Mouse (Mus musculus) forebrain, embryonic 15.5 days (tissue): ENCODE results near the gene Fcer2a. TPM values are rescaled to one million over a fixed set of nuclear protein-coding genes. Genes with fewer than 3 reads are reported as not detected.
A peak's percentile ranks its signal among the peaks of the same experiment; 100 is the strongest.

Experiments used
- ATAC-seq: fragments of 200-750 bp; cut with Nextera tagmentation; replicated peaks from 2 replicates; pipeline ENCODE4 v1.8.0; 2017; ENCODE audit warnings: mild to moderate bottlenecking, moderate TSS enrichment, moderate library complexity
- H3K27ac ChIP-seq: fragments of 300-500 bp; sonication (generic); replicated peaks from 2 replicates; pipeline ENCODE4 v1.5.1; 2015; ENCODE audit warnings: mild to moderate bottlenecking, inconsistent platforms
- H3K27me3 ChIP-seq: fragments of 300-500 bp; sonication (generic); 2 replicates; pipeline ENCODE4 v1.6.1; 2015; ENCODE audit warnings: inconsistent platforms
- H3K36me3 ChIP-seq: fragments of 300-500 bp; sonication (generic); 2 replicates; pipeline ENCODE4 v1.6.1; 2015; ENCODE audit warnings: mild to moderate bottlenecking, inconsistent platforms
- H3K4me1 ChIP-seq: fragments of 300-500 bp; sonication (generic); 2 replicates; pipeline ENCODE4 v1.6.1; 2015; ENCODE audit warnings: inconsistent platforms
- H3K4me2 ChIP-seq: fragments of 300-500 bp; sonication (generic); replicated peaks from 2 replicates; pipeline ENCODE4 v1.6.1; 2015; ENCODE audit warnings: mild to moderate bottlenecking, inconsistent platforms
- H3K4me3 ChIP-seq: fragments of 300-500 bp; sonication (generic); 2 replicates; pipeline ENCODE4 v1.5.1; 2015; ENCODE audit warnings: mild to moderate bottlenecking, inconsistent platforms
- H3K9ac ChIP-seq: fragments of 300-500 bp; sonication (generic); replicated peaks from 2 replicates; pipeline ENCODE4 v1.6.1; 2015; ENCODE audit warnings: mild to moderate bottlenecking, inconsistent platforms
- H3K9me3 ChIP-seq: fragments of 300-500 bp; sonication (generic); 2 replicates; pipeline ENCODE4 v1.6.1; 2016; ENCODE audit warnings: inconsistent platforms
- WGBS: fragments of 180-500 bp; shearing (Covaris S2); methylation state at CpG from one replicate; pipeline ENCODE4 v1.1.7; 2015; ENCODE audit warnings: mixed read lengths; 5-methylcytosine and 5-hydroxymethylcytosine counted together
- polyA plus RNA-seq: library from polyadenylated mRNA; unstranded; fragments of >200 nt; fragmentation: Nextera tagmentation; extraction: Ambion mirVana; gene quantifications from 2 replicates; pipeline ENCODE4 v1.2.1, GENCODE M21; 2015

The Fcer2a gene
- polyA plus RNA-seq, 1 experiment from 2014 or later: 0.47 TPM

DNA sequence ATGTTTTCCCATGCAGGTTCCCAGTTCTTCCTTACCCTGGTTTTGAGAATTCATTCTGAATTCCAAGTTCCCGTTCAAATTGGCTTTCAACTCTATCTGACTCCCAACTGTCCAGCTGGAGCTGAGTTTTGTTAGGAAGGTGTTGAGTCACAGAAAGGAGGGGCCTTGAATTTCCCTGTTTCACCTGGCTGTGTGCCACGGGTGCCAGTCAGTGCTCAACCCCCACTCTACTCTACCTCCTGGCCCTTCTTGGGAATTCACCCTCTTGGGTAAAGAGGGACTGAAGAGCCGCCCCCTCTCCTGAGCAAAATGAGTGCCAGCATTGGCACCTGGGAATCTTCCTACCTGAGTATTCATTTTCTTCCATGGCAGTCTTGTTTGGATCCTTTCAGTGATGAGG is 3.2 kb downstream of the Fcer2a start:
- H3K9me3 ChIP-seq: no peaks in the 10 kb centered on the region
- H3K27me3 ChIP-seq: no peaks in the 10 kb centered on the region
- H3K4me2 ChIP-seq: no peak overlapping the region
- ATAC-seq: no peak
- no peaks in the 10 kb centered on the region for H3K36me3 ChIP-seq
- WGBS: 71% methylated on average over 3 of the region's 3 CpGs
- no peak overlapping the region for H3K27ac ChIP-seq
- H3K4me1 ChIP-seq: no peaks in the 10 kb centered on the region
- H3K4me3 ChIP-seq: no peak overlapping the region
- no peak overlapping the region for H3K9ac ChIP-seq

GRCm38 (mm10) chr8:3687537-3687936 is 6.4 kb downstream of the Fcer2a start:
- Histone ChIP-seq H3K9ac (no peak overlapping the region), H3K36me3 (no peaks in the 10 kb centered on the region; the same call in 1 of the 2 replicates), H3K4me2 (no peak overlapping the region), H3K9me3 (no peaks in the 10 kb centered on the region), H3K27me3 (no peaks in the 10 kb centered on the region), H3K4me1 (no peaks in the 10 kb centered on the region), H3K4me3 (no peak overlapping the region), H3K27ac (no peak overlapping the region)
- no peak for ATAC-seq
- WGBS: 79% methylated on average over 6 of the region's 6 CpGs

- H3K4me2 ChIP-seq: no peak overlapping the region
- no peak overlapping the region for H3K27ac ChIP-seq
- no peaks in the 10 kb centered on the region for H3K9me3 ChIP-seq
- H3K4me1 ChIP-seq: peaks cover 2% of the 10 kb centered on the region; the same call in 1 of the 2 replicates
- H3K36me3 ChIP-seq: peaks cover 10% of the 10 kb centered on the region
- 83% methylated on average over 5 of the region's 5 CpGs for WGBS
- H3K4me3 ChIP-seq: no peak overlapping the region
- ATAC-seq: no peak
- H3K9ac ChIP-seq: no peak overlapping the region
- H3K27me3 ChIP-seq: no peaks in the 10 kb centered on the region
These were observed 8.6 kb downstream of the Fcer2a start for GRCm38 (mm10) chr8:3685422-3685821.

DNA sequence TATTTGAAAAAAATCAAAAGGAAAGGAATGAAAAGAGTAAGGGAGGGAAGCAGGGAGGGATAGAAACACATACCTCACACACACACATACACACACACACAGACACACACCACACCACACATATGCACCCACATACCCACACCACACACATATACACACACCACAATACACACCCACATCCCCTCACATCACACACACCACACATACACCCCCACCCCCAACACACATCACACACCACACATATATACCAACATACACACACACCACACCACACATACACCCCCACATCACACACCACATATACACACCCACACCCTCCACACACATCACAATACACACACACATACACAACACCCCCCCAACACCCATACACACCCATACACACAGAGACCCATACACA is 9.4 kb downstream of the Fcer2a start:
- Histone ChIP-seq H3K36me3 (peaks cover 19% of the 10 kb centered on the region), H3K4me1 (peaks cover 7% of the 10 kb centered on the region; the same call in 1 of the 2 replicates), H3K4me2 (no peak overlapping the region), H3K9ac (no peak overlapping the region), H3K27me3 (no peaks in the 10 kb centered on the region), H3K9me3 (no peaks in the 10 kb centered on the region), H3K27ac (no peak overlapping the region), H3K4me3 (no peak overlapping the region)
- no peak for ATAC-seq

DNA sequence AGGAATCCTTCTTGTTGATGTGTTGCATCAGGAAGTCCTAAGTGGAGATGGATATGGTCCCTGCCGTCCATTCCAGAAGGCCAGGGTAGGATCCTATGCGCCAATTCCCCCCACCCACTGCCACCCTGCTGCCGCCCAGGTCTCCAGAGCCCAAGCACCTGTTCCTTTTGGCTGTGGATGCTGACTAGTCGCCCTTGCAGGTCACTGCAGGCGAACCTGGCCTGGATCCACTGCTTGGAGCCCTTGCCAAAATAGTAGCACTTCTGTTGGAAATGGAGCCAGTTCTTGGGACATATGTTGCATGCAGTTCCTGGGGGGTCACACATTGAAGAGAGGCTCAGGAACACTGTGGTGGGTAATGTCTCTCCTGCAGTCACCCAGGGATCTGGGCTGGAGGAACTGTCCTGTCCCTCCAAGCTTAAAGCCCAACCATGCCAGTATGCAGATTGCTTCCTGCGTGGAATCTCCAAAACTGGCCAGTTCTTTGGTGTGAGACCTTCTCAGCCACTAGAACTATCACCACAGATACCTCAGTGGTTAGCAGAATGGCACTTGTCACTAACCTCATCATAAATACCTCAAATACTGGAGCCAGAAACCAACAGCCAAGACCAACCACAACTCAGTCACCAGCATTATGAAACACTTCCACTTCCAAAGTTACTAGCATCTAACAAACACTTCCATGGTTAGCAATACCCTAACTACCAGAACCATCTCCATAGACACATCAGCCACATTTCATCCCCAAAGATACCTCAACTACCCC is 10.4 kb downstream of the Fcer2a start:
- ATAC-seq: no peak
- no peak overlapping the region for H3K27ac ChIP-seq
- H3K36me3 ChIP-seq: peaks cover 28% of the 10 kb centered on the region
- 83% methylated on average over 6 of the region's 6 CpGs for WGBS
- H3K9me3 ChIP-seq: no peaks in the 10 kb centered on the region
- H3K9ac ChIP-seq: no peak overlapping the region
- H3K4me1 ChIP-seq: peaks cover 7% of the 10 kb centered on the region; the same call in 1 of the 2 replicates
- H3K27me3 ChIP-seq: no peaks in the 10 kb centered on the region
- no peak overlapping the region for H3K4me3 ChIP-seq
- no peak overlapping the region for H3K4me2 ChIP-seq

- peaks cover 28% of the 10 kb centered on the region for H3K36me3 ChIP-seq
- ATAC-seq: no peak
- no peaks in the 10 kb centered on the region for H3K9me3 ChIP-seq
- H3K4me1 ChIP-seq: peaks cover 17% of the 10 kb centered on the region
- H3K9ac ChIP-seq: no peak overlapping the region
- no peak overlapping the region for H3K4me2 ChIP-seq
- no peak overlapping the region for H3K4me3 ChIP-seq
- H3K27ac ChIP-seq: no peak overlapping the region
- 86% methylated on average over 5 of the region's 5 CpGs for WGBS
- H3K27me3 ChIP-seq: no peaks in the 10 kb centered on the region
These were observed 11.5 kb downstream of the Fcer2a start for GRCm38 (mm10) chr8:3682435-3682834.

DNA sequence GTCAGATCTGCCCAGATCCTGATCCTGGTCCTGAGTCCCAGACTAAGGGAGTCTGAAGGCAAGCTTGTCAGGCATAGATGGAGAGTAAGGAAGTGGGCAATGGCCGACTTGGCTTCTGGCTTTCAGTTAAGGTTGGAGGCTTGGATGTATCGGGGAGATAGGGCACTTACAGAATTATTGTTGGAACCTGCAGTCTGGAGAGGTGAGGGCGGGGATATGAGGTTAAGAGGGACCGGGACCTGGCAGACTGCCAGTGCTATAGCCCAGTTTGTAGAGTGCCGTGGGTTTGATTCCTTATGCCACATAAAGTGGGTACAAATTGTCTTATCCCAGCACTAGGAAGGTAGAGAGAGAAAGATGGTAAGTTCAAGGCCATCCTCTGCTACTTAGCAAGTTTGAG is 14.3 kb downstream of the Fcer2a start:
- no peaks in the 10 kb centered on the region for H3K27me3 ChIP-seq
- no peak overlapping the region for H3K27ac ChIP-seq
- WGBS: 87% methylated on average over 5 of the region's 5 CpGs
- no peak for ATAC-seq
- H3K4me3 ChIP-seq: no peak overlapping the region
- no peak overlapping the region for H3K4me2 ChIP-seq
- H3K36me3 ChIP-seq: peaks cover 28% of the 10 kb centered on the region
- H3K9me3 ChIP-seq: no peaks in the 10 kb centered on the region
- H3K4me1 ChIP-seq: peaks cover 27% of the 10 kb centered on the region
- no peak overlapping the region for H3K9ac ChIP-seq

- H3K27me3 ChIP-seq: no peaks in the 10 kb centered on the region
- ATAC-seq: no peak
- no peak overlapping the region for H3K4me3 ChIP-seq
- no peak overlapping the region for H3K27ac ChIP-seq
- no peaks in the 10 kb centered on the region for H3K9me3 ChIP-seq
- peaks cover 28% of the 10 kb centered on the region for H3K36me3 ChIP-seq
- H3K4me2 ChIP-seq: no peak overlapping the region
- peaks cover 27% of the 10 kb centered on the region for H3K4me1 ChIP-seq
- H3K9ac ChIP-seq: no peak overlapping the region
- WGBS: 94% methylated on average over 23 of the region's 23 CpGs
These were observed 14.7 kb downstream of the Fcer2a start for GRCm38 (mm10) chr8:3679236-3679635.

DNA sequence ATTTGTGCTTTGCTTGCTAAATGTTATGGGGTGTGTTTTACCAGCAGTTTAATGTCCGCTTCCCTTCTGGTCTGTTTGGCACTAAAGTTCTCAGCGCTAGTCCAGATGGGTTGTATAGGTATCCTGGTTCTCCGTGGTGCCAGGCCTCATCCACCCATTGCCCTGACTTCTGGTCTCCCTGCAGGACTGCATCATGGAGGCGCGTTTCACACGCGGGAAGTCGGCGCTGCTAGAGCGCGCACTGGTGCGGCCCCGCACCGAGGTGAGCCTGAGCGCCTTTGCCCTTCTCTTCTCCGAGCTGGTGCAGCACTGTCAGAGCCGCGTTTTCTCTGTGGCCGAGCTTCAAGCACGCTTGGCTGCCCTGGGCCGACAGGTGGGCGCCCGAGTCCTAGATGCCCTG is 15.1 kb downstream of the Fcer2a start:
- Histone ChIP-seq H3K36me3 (peaks cover 28% of the 10 kb centered on the region), H3K27ac (no peak overlapping the region), H3K9ac (no peak overlapping the region), H3K4me1 (peaks cover 27% of the 10 kb centered on the region), H3K27me3 (no peaks in the 10 kb centered on the region), H3K4me2 (no peak overlapping the region), H3K9me3 (no peaks in the 10 kb centered on the region), H3K4me3 (no peak overlapping the region)
- no peak for ATAC-seq
- WGBS: 94% methylated on average over 23 of the region's 23 CpGs

GRCm38 (mm10) chr8:3676993-3677579 is 16.9 kb downstream of the Fcer2a start:
- H3K36me3 ChIP-seq: peaks cover 28% of the 10 kb centered on the region
- H3K4me2 ChIP-seq: peak overlapping the region; percentile 83
- no peak for ATAC-seq
- H3K27me3 ChIP-seq: no peaks in the 10 kb centered on the region
- peak overlapping the region; percentile 99 for H3K4me3 ChIP-seq
- H3K9ac ChIP-seq: peak overlapping the region; percentile 97
- WGBS: 1% methylated on average over 15 of the region's 15 CpGs
- H3K27ac ChIP-seq: peak overlapping the region; percentile 86; the same call in 1 of the 2 replicates
- H3K4me1 ChIP-seq: peaks cover 33% of the 10 kb centered on the region
- no peaks in the 10 kb centered on the region for H3K9me3 ChIP-seq

DNA sequence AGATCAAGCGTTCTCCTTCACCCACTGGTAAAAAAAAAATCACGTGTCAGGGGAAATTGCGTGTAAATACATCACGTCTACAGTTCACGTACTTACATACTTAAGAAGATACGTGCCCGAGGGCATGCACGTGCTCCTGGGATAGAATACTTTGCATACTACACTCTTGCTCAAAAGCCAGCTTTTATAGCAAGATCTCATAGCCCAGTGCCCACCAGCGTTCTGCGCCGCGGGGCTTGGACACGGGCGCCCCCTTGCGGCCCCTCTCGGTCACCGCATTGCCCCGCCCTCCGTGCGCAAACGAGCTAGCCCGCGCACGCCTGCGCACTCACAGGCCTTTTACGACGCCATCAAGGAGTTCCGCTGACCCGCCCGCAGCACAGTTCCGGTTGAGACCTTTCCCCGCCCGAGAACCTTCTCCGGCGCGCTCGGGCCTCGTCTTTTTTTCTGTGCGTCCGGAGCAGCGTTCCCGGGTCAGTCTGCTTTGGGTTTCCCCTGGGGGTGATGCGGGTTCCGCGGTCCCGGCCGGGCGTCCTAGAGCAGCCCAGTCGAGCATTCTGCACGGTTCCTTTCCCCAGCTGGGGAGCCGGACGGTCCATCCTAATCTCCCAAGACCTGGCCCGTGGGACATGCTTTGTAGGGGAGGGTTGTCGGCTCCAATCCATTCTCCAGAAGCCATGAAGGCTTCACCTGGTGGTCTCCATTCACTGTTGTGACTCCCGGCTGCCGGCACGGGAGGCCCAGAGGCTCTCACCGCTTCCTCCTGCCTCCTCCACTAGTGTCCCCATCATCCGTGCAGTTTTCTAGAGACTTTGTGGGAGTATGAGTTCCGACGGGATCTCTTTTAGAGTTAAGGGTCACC is 17.6 kb downstream of the Fcer2a start, which contains the start of gene Trappc5:
Gene Trappc5 (plus strand): TSS at position 169 of the 862 bp plus-strand sequence.
- H3K4me2 ChIP-seq: peak within 1 kb of the TSS; percentile 83
- H3K36me3 ChIP-seq: peaks cover 26% of the 10 kb centered on the region
- 1% methylated on average over 61 of the region's 61 CpGs for WGBS
- peak within 1 kb of the TSS; percentile 99 for H3K4me3 ChIP-seq
- peak within 1 kb of the TSS; percentile 86 for H3K27ac ChIP-seq
- no peaks in the 10 kb centered on the region for H3K9me3 ChIP-seq
- peak; percentile 83 for ATAC-seq
- H3K4me1 ChIP-seq: peaks cover 33% of the 10 kb centered on the region
- peak within 1 kb of the TSS; percentile 97 for H3K9ac ChIP-seq
- H3K27me3 ChIP-seq: no peaks in the 10 kb centered on the region

GRCm38 (mm10) chr8:3674671-3675070 is 19.3 kb downstream of the Fcer2a start:
- H3K4me1 ChIP-seq: peaks cover 27% of the 10 kb centered on the region
- H3K4me3 ChIP-seq: no peak overlapping the region
- peaks cover 11% of the 10 kb centered on the region for H3K36me3 ChIP-seq
- no peak overlapping the region for H3K27ac ChIP-seq
- no peak overlapping the region for H3K4me2 ChIP-seq
- H3K9me3 ChIP-seq: no peaks in the 10 kb centered on the region
- ATAC-seq: no peak
- 64% methylated on average over 3 of the region's 3 CpGs for WGBS
- no peak overlapping the region for H3K9ac ChIP-seq
- H3K27me3 ChIP-seq: no peaks in the 10 kb centered on the region
